Mouse (Mus musculus) kidney, embryonic 16.5 days (tissue): ENCODE data around the gene Srsf3. TPM values are rescaled to one million over a fixed set of nuclear protein-coding genes. Genes with fewer than 3 reads are reported as not detected.
A peak's percentile ranks its signal among the peaks of the same experiment; 100 is the strongest.
"Not testable (repeated sequence)": the region's sequence is repeated elsewhere in the genome, so short reads cannot be mapped to it uniquely, and the experiment has no call there.

Source experiments
- ATAC-seq: fragments of 200-750 bp; cut with Nextera tagmentation; 2 replicates; pipeline ENCODE4 v1.8.0; 2017; ENCODE audit warnings: moderate TSS enrichment; ENCODE audit not compliant: low FRiP score, low TSS enrichment
- H3K27ac ChIP-seq: fragments of 300-500 bp; sonication (generic); 2 replicates; pipeline ENCODE4 v1.5.1; 2014; ENCODE audit warnings: low read length
- H3K27me3 ChIP-seq: fragments of 300-500 bp; sonication (generic); 2 replicates; pipeline ENCODE4 v1.6.1; 2014; ENCODE audit warnings: low read length, control low read depth, mixed read lengths; ENCODE audit not compliant: insufficient read depth
- H3K36me3 ChIP-seq: fragments of 300-500 bp; sonication (generic); 2 replicates; pipeline ENCODE4 v1.6.1; 2014; ENCODE audit warnings: low read length, control low read depth, mixed read lengths; ENCODE audit not compliant: insufficient read depth
- H3K4me1 ChIP-seq: fragments of 300-500 bp; sonication (generic); 2 replicates; pipeline ENCODE4 v1.6.1; 2014; ENCODE audit warnings: low read length, control low read depth, mixed read lengths; ENCODE audit not compliant: insufficient read depth
- H3K4me2 ChIP-seq: fragments of 300-500 bp; sonication (generic); replicated peaks from 2 replicates; pipeline ENCODE4 v1.6.1; 2014; ENCODE audit warnings: low read depth, low read length
- H3K4me3 ChIP-seq: fragments of 300-500 bp; sonication (generic); 2 replicates; pipeline ENCODE4 v1.5.1; 2014; ENCODE audit warnings: mild to moderate bottlenecking, low read length
- H3K9ac ChIP-seq: fragments of 300-500 bp; sonication (generic); replicated peaks from 2 replicates; pipeline ENCODE4 v1.6.1; 2014; ENCODE audit warnings: low read length
- H3K9me3 ChIP-seq: fragments of 300-500 bp; sonication (generic); 2 replicates; pipeline ENCODE4 v1.6.1; 2016; ENCODE audit warnings: low read length, control low read depth
- WGBS: fragments of 180-500 bp; shearing (Covaris S2); extraction: QIAGEN DNeasy Blood & Tissue Kit; methylation state at CpG from one replicate; pipeline ENCODE4 v1.1.7; 2014; 5-methylcytosine and 5-hydroxymethylcytosine counted together
- polyA plus RNA-seq: library from polyadenylated mRNA; unstranded; fragments of >200 nt; fragmentation: Nextera tagmentation; extraction: Ambion mirVana; gene quantifications from 2 replicates; pipeline ENCODE4 v1.2.1, GENCODE M21; 2015

Gene Srsf3
- 597 and 625 TPM in 2 replicates for polyA plus RNA-seq

DNA sequence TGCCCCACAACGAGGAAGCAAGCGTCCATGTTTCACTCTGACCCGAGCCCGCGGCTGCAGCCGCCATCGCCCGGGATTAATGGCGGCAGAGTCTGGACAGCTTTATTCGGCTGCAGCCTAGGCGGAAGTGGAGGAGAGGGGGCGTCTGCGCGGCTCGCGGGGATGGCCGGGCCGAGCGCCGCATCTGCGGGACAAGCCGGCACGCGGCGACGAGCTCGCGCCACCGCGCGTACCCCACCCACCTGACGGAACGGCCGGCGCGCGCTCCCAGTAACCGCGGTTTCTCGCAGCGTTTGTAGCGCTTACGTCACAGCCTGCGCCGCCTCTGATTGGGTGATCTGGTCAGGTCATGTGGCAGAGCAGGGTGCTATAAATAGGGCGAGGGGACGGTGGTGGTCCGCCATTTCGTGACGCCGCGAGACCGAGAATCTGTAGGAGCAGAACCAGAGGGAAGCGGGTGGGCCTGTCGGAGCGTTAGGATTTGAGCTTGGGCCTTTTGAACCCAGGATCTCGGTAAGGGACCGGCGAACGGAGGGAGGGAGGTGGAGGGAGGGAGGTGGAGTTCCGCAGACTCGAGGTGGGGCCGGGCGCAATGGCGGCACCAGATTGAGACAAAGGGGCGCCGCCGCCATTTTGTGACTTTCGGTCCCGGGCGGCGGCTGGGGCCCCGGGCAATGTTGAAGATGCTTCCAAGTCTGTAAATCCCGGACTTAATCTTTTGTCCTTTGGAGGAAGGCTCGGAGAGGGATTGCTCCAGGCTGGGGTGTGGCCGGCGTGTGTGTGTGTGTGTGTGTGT lies at the start of gene Srsf3:
Gene Srsf3 (plus strand): TSS at position 355 of the 796 bp plus-strand sequence.
- Histone ChIP-seq H3K27me3 (no peaks in the 10 kb centered on the region), H3K27ac (peak within 1 kb of the TSS; percentile 100), H3K9ac (peak within 1 kb of the TSS; percentile 98), H3K4me1 (peaks cover 22% of the 10 kb centered on the region), H3K9me3 (no peaks in the 10 kb centered on the region), H3K4me2 (peak within 1 kb of the TSS; percentile 77), H3K36me3 (peaks cover 13% of the 10 kb centered on the region), H3K4me3 (peak within 1 kb of the TSS; percentile 95)
- WGBS, result under 1% methylated on average over 71 of the region's 77 CpGs
- peak; percentile 97 for ATAC-seq

DNA sequence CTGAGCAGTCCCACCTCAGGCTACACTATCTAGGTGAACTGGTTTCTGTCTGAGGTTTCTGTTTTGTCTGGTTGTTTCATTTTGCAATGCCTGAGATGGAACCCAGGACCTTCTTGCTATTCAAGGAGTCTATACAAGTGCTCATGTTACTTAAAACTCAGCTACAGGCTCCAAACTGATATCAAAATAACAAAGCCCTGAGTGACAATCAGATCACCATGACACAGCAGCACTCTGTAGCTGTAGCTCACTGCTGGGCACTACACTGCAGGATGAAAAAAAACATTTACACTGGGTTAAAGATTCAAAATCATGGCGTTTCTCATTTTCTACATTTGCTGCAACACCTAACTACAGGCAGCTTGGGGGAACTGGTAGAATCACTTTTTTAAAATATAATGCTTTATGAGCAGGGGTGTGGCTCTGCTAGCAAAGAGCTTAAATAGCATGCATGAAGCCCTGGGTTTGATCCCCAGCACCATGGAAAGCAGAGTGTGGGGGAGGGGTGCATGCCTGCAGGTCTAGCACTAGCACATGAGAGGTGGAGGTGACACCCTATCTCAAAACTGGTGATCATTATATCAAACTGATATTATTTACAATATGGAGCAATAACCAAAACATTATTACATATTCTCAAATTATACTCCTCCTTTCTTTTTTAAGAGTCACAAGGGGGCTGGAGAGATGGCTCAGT lies 47.6 kb upstream of the Srsf3 start:
- no peak overlapping the region for H3K4me3 ChIP-seq
- 0 out of 2 replicates have a peak, but pooled peaks cover 6% of the 10 kb centered on the region for H3K4me1 ChIP-seq
- no peak overlapping the region for H3K9ac ChIP-seq
- peaks cover 63% of the 10 kb centered on the region for H3K36me3 ChIP-seq
- no peak overlapping the region for H3K27ac ChIP-seq
- no peak overlapping the region for H3K4me2 ChIP-seq
- no peaks in the 10 kb centered on the region for H3K9me3 ChIP-seq
- ATAC-seq, result no peak
- H3K27me3 ChIP-seq, result no peaks in the 10 kb centered on the region
- 83% methylated on average over 1 of the region's 1 CpGs for WGBS

DNA sequence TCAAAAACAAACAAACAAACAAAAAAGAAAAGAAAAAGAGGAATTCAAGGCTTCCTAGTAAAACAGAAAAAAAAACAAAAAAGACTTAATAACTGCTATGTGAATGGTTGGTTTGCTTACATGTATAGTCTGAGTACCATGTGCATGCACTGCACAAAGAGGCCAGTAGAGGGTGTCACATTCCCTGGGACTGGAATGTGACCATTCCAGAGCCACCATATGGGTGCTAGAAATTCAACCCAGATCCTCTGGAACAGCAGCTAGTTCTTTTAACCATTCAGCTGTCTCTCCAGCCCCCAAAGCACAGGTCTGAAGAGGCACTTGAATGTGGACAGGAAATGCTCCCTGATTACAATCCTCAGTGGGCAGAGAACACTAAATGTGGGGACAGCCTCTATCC lies 45.6 kb upstream of the Srsf3 start:
- Histone ChIP-seq H3K4me3 (no peak overlapping the region), H3K4me1 (0 out of 2 replicates have a peak, but pooled peaks cover 6% of the 10 kb centered on the region), H3K27me3 (no peaks in the 10 kb centered on the region), H3K4me2 (no peak overlapping the region), H3K27ac (no peak overlapping the region), H3K9ac (no peak overlapping the region), H3K36me3 (peaks cover 66% of the 10 kb centered on the region), H3K9me3 (no peaks in the 10 kb centered on the region)
- no peak for ATAC-seq

DNA sequence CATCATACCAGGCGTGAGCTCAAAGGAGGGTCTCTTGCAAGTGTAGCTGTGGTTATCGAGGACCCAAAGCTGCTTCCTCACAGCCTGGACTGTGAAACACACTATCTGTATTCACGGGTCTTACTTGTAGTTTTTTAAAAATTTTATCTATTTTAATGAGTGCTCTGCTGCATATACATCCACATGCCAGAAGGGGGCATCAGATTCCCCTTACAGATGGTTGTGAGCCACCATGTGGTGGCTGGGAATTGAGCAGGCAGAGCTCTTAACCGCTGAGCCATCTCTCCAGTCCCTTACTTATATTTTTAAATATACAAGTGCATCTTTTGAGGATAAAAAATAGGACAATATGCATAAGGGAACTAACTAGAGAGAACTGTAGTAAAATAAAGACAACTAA lies 44.7 kb upstream of the Srsf3 start:
- 75% methylated on average over 4 of the region's 4 CpGs for WGBS
- H3K9ac ChIP-seq, result no peak overlapping the region
- H3K4me2 ChIP-seq, result no peak overlapping the region
- ATAC-seq, result no peak
- no peak overlapping the region for H3K4me3 ChIP-seq
- no peaks in the 10 kb centered on the region for H3K27me3 ChIP-seq
- 0 out of 2 replicates have a peak, but pooled peaks cover 5% of the 10 kb centered on the region for H3K4me1 ChIP-seq
- H3K27ac ChIP-seq, result no peak overlapping the region
- H3K36me3 ChIP-seq, result peaks cover 65% of the 10 kb centered on the region
- no peaks in the 10 kb centered on the region for H3K9me3 ChIP-seq

DNA sequence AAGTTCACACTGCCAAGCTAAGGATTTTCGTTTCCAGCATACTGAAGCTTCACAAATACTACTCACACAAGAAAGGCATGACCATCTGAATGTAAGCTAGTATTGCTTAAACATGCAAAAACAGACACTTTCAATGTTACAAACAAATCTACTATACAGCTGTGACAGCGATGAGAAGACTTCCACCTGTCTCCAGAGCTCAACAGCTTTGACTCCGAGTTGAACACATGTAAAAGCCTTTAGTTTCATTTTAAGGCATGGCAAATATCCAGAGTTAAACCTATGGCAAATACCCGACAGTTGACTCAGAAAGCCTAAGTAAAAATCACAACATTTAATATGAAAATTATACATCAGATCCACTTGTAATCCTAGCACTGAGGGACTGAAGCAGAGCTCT lies 44.1 kb upstream of the Srsf3 start:
- H3K9ac ChIP-seq, result no peak overlapping the region
- no peak overlapping the region for H3K27ac ChIP-seq
- ATAC-seq, result no peak
- H3K4me1 ChIP-seq, result no peaks in the 10 kb centered on the region
- no peak overlapping the region for H3K4me3 ChIP-seq
- WGBS, result 85% methylated on average over 4 of the region's 4 CpGs
- no peaks in the 10 kb centered on the region for H3K9me3 ChIP-seq
- no peak overlapping the region for H3K4me2 ChIP-seq
- H3K27me3 ChIP-seq, result no peaks in the 10 kb centered on the region
- peaks cover 65% of the 10 kb centered on the region for H3K36me3 ChIP-seq

DNA sequence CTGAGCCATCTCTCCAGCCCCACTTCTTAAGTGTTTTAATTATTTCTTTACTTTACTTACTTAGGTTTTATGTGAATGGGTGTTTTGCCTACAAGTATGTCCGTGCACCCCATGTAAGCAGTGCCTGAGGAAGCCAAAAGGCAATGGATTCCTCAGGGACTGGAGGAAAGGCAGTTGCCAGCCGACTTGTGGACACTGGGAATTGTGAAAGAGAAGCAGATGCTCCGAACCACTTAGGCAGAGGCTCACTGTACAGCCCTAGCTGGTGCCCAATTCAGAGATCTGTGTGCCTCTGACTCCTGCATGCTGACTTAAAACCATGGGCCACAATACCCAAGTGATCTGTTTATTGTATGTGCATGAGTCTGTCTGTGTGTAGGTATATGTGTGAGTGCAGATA lies 43.4 kb upstream of the Srsf3 start:
- ATAC-seq, result no peak

DNA sequence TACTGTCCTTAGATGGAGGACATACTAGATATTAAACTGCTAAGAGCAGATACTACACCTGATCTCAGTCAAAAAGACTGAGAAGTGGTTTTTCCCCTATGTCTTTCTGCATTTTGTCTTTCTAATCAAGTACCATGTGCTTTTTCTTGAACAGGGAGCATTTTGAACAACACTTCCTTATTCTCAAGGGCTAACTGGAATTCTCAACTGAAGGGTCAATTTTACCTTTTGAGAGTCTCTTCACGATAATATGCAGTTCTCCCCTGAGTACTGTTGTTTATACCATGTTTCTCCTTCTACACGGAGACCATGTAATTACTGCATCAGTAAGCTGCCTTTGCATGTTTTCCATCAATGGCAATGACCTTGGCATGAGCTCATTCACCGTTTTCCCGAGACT lies 42.4 kb upstream of the Srsf3 start:
- Histone ChIP-seq H3K4me3 (no peak overlapping the region), H3K27ac (no peak overlapping the region), H3K36me3 (peaks cover 59% of the 10 kb centered on the region), H3K4me1 (no peaks in the 10 kb centered on the region), H3K9ac (no peak overlapping the region), H3K9me3 (no peaks in the 10 kb centered on the region), H3K4me2 (no peak overlapping the region), H3K27me3 (no peaks in the 10 kb centered on the region)
- no peak for ATAC-seq
- 82% methylated on average over 4 of the region's 4 CpGs for WGBS

More for the DNA sequence above, 43.4 kb upstream of the Srsf3 start:
- no peaks in the 10 kb centered on the region for H3K9me3 ChIP-seq
- H3K4me1 ChIP-seq, result no peaks in the 10 kb centered on the region
- no peaks in the 10 kb centered on the region for H3K27me3 ChIP-seq
- peaks cover 62% of the 10 kb centered on the region for H3K36me3 ChIP-seq
- WGBS, result 86% methylated on average over 3 of the region's 3 CpGs
- H3K9ac ChIP-seq, result no peak overlapping the region
- no peak overlapping the region for H3K4me3 ChIP-seq
- H3K4me2 ChIP-seq, result no peak overlapping the region
- H3K27ac ChIP-seq, result no peak overlapping the region

DNA sequence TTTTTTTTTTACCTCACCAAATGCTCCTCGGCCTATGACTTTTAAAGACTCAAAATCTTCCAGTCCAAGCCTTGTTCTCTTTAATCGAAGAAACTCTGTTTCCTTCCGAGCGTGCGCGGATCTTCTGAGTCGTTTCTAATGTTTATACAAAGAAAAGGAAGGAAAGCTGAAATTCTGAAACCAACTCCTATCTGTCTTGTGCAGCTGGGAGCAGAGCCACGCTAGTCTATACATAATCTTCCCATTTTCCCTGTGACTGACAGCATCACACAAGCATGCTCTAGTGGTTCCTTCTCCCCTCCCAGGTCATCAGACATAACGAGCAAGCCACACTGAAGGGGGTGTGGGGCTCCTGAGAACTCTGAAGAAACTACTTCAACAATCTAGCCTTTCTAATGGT lies 41.1 kb upstream of the Srsf3 start:
- peaks cover 51% of the 10 kb centered on the region for H3K36me3 ChIP-seq
- 82% methylated on average over 9 of the region's 9 CpGs for WGBS
- no peak for ATAC-seq
- H3K4me3 ChIP-seq, result no peak overlapping the region
- H3K4me1 ChIP-seq, result no peaks in the 10 kb centered on the region
- H3K27me3 ChIP-seq, result no peaks in the 10 kb centered on the region
- no peak overlapping the region for H3K9ac ChIP-seq
- H3K4me2 ChIP-seq, result no peak overlapping the region
- no peaks in the 10 kb centered on the region for H3K9me3 ChIP-seq
- H3K27ac ChIP-seq, result no peak overlapping the region

DNA sequence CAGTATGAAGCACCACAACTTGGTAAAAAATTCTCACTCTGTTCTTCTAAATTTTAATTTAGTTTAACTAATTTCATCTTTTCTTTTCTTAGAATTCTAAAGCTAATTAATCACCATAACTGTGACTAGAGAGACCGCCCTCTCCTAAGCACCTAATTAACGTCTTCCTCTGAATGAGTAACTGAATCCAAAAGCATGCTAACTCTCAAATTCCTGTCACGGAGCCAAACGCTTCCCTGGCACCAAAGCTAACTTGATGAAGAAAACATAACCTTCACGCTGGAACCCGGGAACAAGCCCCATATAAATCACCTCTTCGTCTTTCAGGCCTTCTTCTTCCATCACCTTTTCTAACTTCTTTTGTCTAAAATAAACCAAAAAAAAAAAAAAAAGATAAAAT lies 40.3 kb upstream of the Srsf3 start:
- no peak for ATAC-seq
- Histone ChIP-seq H3K4me1 (no peaks in the 10 kb centered on the region), H3K4me2 (no peak overlapping the region), H3K9ac (no peak overlapping the region), H3K27ac (no peak overlapping the region), H3K27me3 (no peaks in the 10 kb centered on the region), H3K4me3 (no peak overlapping the region), H3K9me3 (no peaks in the 10 kb centered on the region), H3K36me3 (peaks cover 43% of the 10 kb centered on the region)
- WGBS, result 38% methylated on average over 7 of the region's 7 CpGs

DNA sequence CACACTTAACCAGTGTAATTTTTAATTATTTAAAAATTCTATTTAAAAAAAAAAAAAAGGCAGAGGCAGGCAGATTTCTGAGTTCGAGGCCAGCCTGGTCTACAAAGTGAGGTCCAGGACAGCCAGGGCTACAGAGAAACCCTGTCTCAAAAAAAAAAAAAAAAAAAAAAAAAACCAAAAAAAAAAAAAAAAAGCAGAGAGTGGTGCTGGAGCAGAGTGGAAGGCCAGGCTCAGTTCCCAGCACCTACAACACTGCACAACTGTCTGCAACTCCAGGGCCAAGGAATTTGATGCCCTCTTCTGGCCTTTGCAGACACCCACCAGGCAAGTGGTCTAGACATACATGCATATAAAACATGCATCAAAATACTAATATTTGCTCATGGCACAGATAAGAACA lies 39.4 kb upstream of the Srsf3 start:
- H3K36me3 ChIP-seq, result peaks cover 39% of the 10 kb centered on the region
- 100% methylated on average over 1 of the region's 1 CpGs for WGBS
- H3K27me3 ChIP-seq, H3K4me1 ChIP-seq, H3K9ac ChIP-seq, H3K4me2 ChIP-seq, H3K4me3 ChIP-seq, ATAC-seq, H3K9me3 ChIP-seq, H3K27ac ChIP-seq: not testable (repeated sequence)
